Mouse (Mus musculus) myocyte (in vitro differentiated cells): ENCODE results near the gene Zscan5b. TPM values are rescaled to one million over a fixed set of nuclear protein-coding genes. Genes with fewer than 3 reads are reported as not detected.

ENCODE experiments used
- H3K27me3 ChIP-seq: one replicate; pipeline ENCODE4 v1.6.1; 2011; ENCODE audit not compliant: control insufficient read depth, insufficient read depth, insufficient read length
- H3K36me3 ChIP-seq: one replicate; pipeline ENCODE4 v1.6.1; 2011; ENCODE audit not compliant: control insufficient read depth, insufficient read depth
- H3K4me2 ChIP-seq: one replicate; pipeline ENCODE4 v1.6.1; 2011; ENCODE audit warnings: low read depth, control low read depth
- H3K4me3 ChIP-seq: one replicate; pipeline ENCODE4 v1.5.1; 2011; ENCODE audit warnings: mild to moderate bottlenecking, control low read depth, moderate library complexity
- H3K79me2 ChIP-seq: one replicate; pipeline ENCODE4 v1.6.1; 2011; ENCODE audit not compliant: control insufficient read depth, insufficient read depth
- H3ac ChIP-seq: one replicate; pipeline ENCODE4 v1.6.1; 2011; ENCODE audit not compliant: control insufficient read depth, insufficient read length
- CEBPB ChIP-seq: IDR thresholded peaks from 2 replicates; pipeline ENCODE4 v1.6.1; 2011; ENCODE audit warnings: mild to moderate bottlenecking, moderate library complexity; ENCODE audit not compliant: poor library complexity, insufficient read depth, severe bottlenecking
- E2F4 ChIP-seq: IDR thresholded peaks from one replicate; pipeline ENCODE4 v1.6.1; 2011; ENCODE audit warnings: mild to moderate bottlenecking, control low read depth, moderate library complexity; ENCODE audit not compliant: insufficient read depth
- MAX ChIP-seq: IDR thresholded peaks from one replicate; pipeline ENCODE4 v1.6.1; 2011; ENCODE audit warnings: low read depth, mild to moderate bottlenecking, control low read depth
- MYOD1 ChIP-seq, 3 experiments: IDR thresholded peaks; one replicate each; pipeline ENCODE4 v1.6.1; 2011; ENCODE audit warnings: control low read depth in 2 of 3, low read depth in 2 of 3, mild to moderate bottlenecking in 2 of 3, moderate library complexity in 1 of 3; ENCODE audit not compliant: insufficient read length in 2 of 3, control insufficient read depth in 1 of 3
- MYOG ChIP-seq, 3 experiments: IDR thresholded peaks; one replicate each; pipeline ENCODE4 v1.6.1; 2011; ENCODE audit warnings: control low read depth in 2 of 3, low read depth in 2 of 3, mild to moderate bottlenecking in 2 of 3; ENCODE audit not compliant: insufficient read length in 2 of 3, control insufficient read depth in 1 of 3, insufficient read depth in 1 of 3
- POLR2A ChIP-seq: IDR thresholded peaks from one replicate; pipeline ENCODE4 v1.6.1; 2011; ENCODE audit warnings: low read depth, mild to moderate bottlenecking, control low read depth, moderate library complexity; ENCODE audit not compliant: insufficient read length
- POLR2AphosphoS2 ChIP-seq: IDR thresholded peaks from one replicate; pipeline ENCODE4 v1.6.1; 2011; ENCODE audit warnings: low read depth, control low read depth; ENCODE audit not compliant: insufficient read length
- REST ChIP-seq: IDR thresholded peaks from one replicate; pipeline ENCODE4 v1.6.1; 2011; ENCODE audit warnings: mild to moderate bottlenecking, control low read depth, moderate library complexity; ENCODE audit not compliant: insufficient read depth, insufficient read length
- SRF ChIP-seq: IDR thresholded peaks from one replicate; pipeline ENCODE4 v1.6.1; 2011; ENCODE audit warnings: low read depth; ENCODE audit not compliant: control insufficient read depth, insufficient read length
- TCF12 ChIP-seq: IDR thresholded peaks from one replicate; pipeline ENCODE4 v1.6.1; 2011; ENCODE audit warnings: mild to moderate bottlenecking, control low read depth; ENCODE audit not compliant: poor library complexity, insufficient read depth, severe bottlenecking
- TCF3 ChIP-seq: IDR thresholded peaks from one replicate; pipeline ENCODE4 v1.6.1; 2011; ENCODE audit warnings: low read depth, control low read depth; ENCODE audit not compliant: insufficient read length
- USF1 ChIP-seq: IDR thresholded peaks from one replicate; pipeline ENCODE4 v1.6.1; 2011; ENCODE audit warnings: low read depth, mild to moderate bottlenecking, control low read depth, moderate library complexity
- polyA plus RNA-seq: library from polyadenylated mRNA; unstranded; fragments of >200 nt; fragmentation: generic; extraction: Trizol; gene quantifications from one replicate; pipeline ENCODE4 v1.2.1, GENCODE M21; 2012; ENCODE audit warnings: missing spikeins

Gene Zscan5b
- polyA plus RNA-seq, 1 experiment = not detected

GRCm38 (mm10) chr7:6182882-6183281, 39.2 kb upstream of the Zscan5b start:
- no peaks in the 10 kb centered on the region for H3K79me2 ChIP-seq
- H3ac ChIP-seq = no peak overlapping the region
- H3K27me3 ChIP-seq = no peaks in the 10 kb centered on the region
- no peak overlapping the region for H3K4me3 ChIP-seq
- TF ChIP-seq CEBPB = no peak
- TF ChIP-seq E2F4 = no peak
- no peak for TF ChIP-seq MAX
- no peak for TF ChIP-seq MYOG (IDR thresholded peaks at IDR 0.05; ENCODE audit: control insufficient read depth in 1 of 3, insufficient read depth in 1 of 3, insufficient read length in 2 of 3, low read depth in 2 of 3)
- TF ChIP-seq USF1 = no peak
- no peak for TF ChIP-seq REST
- no peak for TF ChIP-seq TCF3
- TF ChIP-seq SRF = no peak
- no peak for TF ChIP-seq MYOD1 (IDR thresholded peaks at IDR 0.05; ENCODE audit: control insufficient read depth in 1 of 3, insufficient read length in 2 of 3, low read depth in 2 of 3)
- no peak for TF ChIP-seq TCF12
- TF ChIP-seq POLR2AphosphoS2 = no peak
- no peak for TF ChIP-seq POLR2A
- peaks cover 11% of the 10 kb centered on the region for H3K36me3 ChIP-seq
- no peak overlapping the region for H3K4me2 ChIP-seq

GRCm38 (mm10) chr7:6183802-6184201, 38.3 kb upstream of the Zscan5b start:
- peaks cover 11% of the 10 kb centered on the region for H3K36me3 ChIP-seq
- H3ac ChIP-seq = no peak overlapping the region
- no peak overlapping the region for H3K4me2 ChIP-seq
- no peaks in the 10 kb centered on the region for H3K79me2 ChIP-seq
- H3K4me3 ChIP-seq = no peak overlapping the region
- H3K27me3 ChIP-seq = no peaks in the 10 kb centered on the region
- no peak for TF ChIP-seq CEBPB
- TF ChIP-seq TCF3 = no peak
- TF ChIP-seq REST = no peak
- no peak for TF ChIP-seq SRF
- TF ChIP-seq POLR2A = no peak
- TF ChIP-seq MAX = no peak
- no peak for TF ChIP-seq TCF12
- TF ChIP-seq USF1 = no peak
- TF ChIP-seq MYOD1 (IDR thresholded peaks at IDR 0.05; ENCODE audit: control insufficient read depth in 1 of 3, insufficient read length in 2 of 3, low read depth in 2 of 3) = no peak
- TF ChIP-seq E2F4 = no peak
- no peak for TF ChIP-seq POLR2AphosphoS2
- TF ChIP-seq MYOG (IDR thresholded peaks at IDR 0.05; ENCODE audit: control insufficient read depth in 1 of 3, insufficient read depth in 1 of 3, insufficient read length in 2 of 3, low read depth in 2 of 3) = no peak

- H3K4me3 ChIP-seq = no peak overlapping the region
- H3K79me2 ChIP-seq = no peaks in the 10 kb centered on the region
- H3ac ChIP-seq = no peak overlapping the region
- TF ChIP-seq POLR2AphosphoS2 = no peak
- TF ChIP-seq SRF = no peak
- TF ChIP-seq TCF3 = no peak
- TF ChIP-seq MAX = no peak
- TF ChIP-seq MYOG (IDR thresholded peaks at IDR 0.05; ENCODE audit: control insufficient read depth in 1 of 3, insufficient read depth in 1 of 3, insufficient read length in 2 of 3, low read depth in 2 of 3) = no peak
- TF ChIP-seq POLR2A = no peak
- TF ChIP-seq MYOD1 (IDR thresholded peaks at IDR 0.05; ENCODE audit: control insufficient read depth in 1 of 3, insufficient read length in 2 of 3, low read depth in 2 of 3) = no peak
- TF ChIP-seq E2F4 = no peak
- no peak for TF ChIP-seq REST
- no peak for TF ChIP-seq CEBPB
- no peak for TF ChIP-seq USF1
- no peak for TF ChIP-seq TCF12
- no peaks in the 10 kb centered on the region for H3K27me3 ChIP-seq
- no peak overlapping the region for H3K4me2 ChIP-seq
- peaks cover 11% of the 10 kb centered on the region for H3K36me3 ChIP-seq
Measured at GRCm38 (mm10) chr7:6184521-6184920, 37.6 kb upstream of the Zscan5b start.

- Histone ChIP-seq H3K4me3 (no peak overlapping the region), H3K4me2 (no peak overlapping the region), H3ac (no peak overlapping the region), H3K27me3 (no peaks in the 10 kb centered on the region), H3K36me3 (peaks cover 11% of the 10 kb centered on the region), H3K79me2 (no peaks in the 10 kb centered on the region)
- no peak for TF ChIP-seq MYOG (IDR thresholded peaks at IDR 0.05; ENCODE audit: control insufficient read depth in 1 of 3, insufficient read depth in 1 of 3, insufficient read length in 2 of 3, low read depth in 2 of 3)
- no peak for TF ChIP-seq SRF
- TF ChIP-seq TCF3 = no peak
- no peak for TF ChIP-seq POLR2A
- TF ChIP-seq POLR2AphosphoS2 = no peak
- TF ChIP-seq E2F4 = no peak
- TF ChIP-seq REST = no peak
- no peak for TF ChIP-seq CEBPB
- TF ChIP-seq MYOD1 (IDR thresholded peaks at IDR 0.05; ENCODE audit: control insufficient read depth in 1 of 3, insufficient read length in 2 of 3, low read depth in 2 of 3) = no peak
- no peak for TF ChIP-seq USF1
- TF ChIP-seq MAX = no peak
- no peak for TF ChIP-seq TCF12
Measured at GRCm38 (mm10) chr7:6185391-6185790, 36.7 kb upstream of the Zscan5b start.
